Mouse (Mus musculus): ENCODE results near the gene Hoxb13. TPM values are rescaled to one million over a fixed set of nuclear protein-coding genes. Genes with fewer than 3 reads are reported as not detected.

Gene Hoxb13
- polyA plus RNA-seq, 1 experiment from 2014 or later = not detected

DNA sequence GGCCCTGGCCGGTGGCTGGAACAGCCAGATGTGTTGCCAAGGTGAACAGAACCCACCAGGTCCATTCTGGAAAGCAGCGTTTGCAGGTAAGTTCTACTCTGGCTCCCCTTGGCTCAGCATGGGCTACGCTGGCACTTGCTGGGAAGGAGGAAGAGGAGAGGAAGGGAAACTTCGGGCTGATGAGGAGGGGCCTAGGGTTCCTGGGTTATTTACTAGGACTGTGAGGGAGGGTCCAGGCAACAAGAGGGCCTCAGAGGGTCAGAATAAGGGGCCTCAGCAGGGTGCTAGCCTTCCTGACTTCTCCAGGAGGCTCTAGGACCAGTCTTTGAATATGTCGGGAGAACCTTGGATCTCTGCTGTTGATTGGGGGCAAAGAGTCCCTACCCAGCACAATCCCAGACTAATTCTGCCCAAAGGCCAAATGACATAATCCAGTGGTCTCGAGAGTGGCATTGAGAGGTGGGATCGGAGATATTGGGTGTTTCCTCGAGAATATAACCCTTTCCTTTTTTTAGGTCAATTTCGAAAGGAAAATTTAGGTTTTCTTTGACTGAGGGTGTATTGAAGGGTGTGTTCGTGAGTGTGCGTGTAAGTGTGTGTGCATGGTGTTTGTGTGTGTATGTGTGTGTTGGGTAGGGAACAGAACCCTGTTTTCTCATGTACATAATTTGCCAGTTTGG, 985 bp downstream of the Hoxb13 start:
- H3K4me1 ChIP-seq = peaks cover 9% of the 10 kb centered on the region
- WGBS = 9% methylated on average over 11 of the region's 11 CpGs
- H3K27me3 ChIP-seq (replicated peaks) = peaks cover 100% of the 10 kb centered on the region
- H3K9ac ChIP-seq = no peak overlapping the region
- ATAC-seq (ENCODE audit: insufficient read depth, low FRiP score, low read depth) = no peak
- H3K9me3 ChIP-seq = no peaks in the 10 kb centered on the region
- H3K4me3 ChIP-seq (replicated peaks) = no peak overlapping the region
- no peak overlapping the region for H3K4me2 ChIP-seq
- no peak overlapping the region for H3K27ac ChIP-seq
- H3K36me3 ChIP-seq = no peaks in the 10 kb centered on the region

GRCm38 (mm10) chr11:96195769-96196280, 1.7 kb downstream of the Hoxb13 start:
- H3K27me3 ChIP-seq (replicated peaks) = peaks cover 100% of the 10 kb centered on the region
- H3K4me2 ChIP-seq = no peak overlapping the region
- H3K27ac ChIP-seq = no peak overlapping the region
- H3K4me1 ChIP-seq = peaks cover 9% of the 10 kb centered on the region
- WGBS = under 1% methylated on average over 20 of the region's 20 CpGs
- H3K9me3 ChIP-seq = no peaks in the 10 kb centered on the region
- H3K9ac ChIP-seq = no peak overlapping the region
- H3K36me3 ChIP-seq = no peaks in the 10 kb centered on the region
- no peak for ATAC-seq (ENCODE audit: insufficient read depth, low FRiP score, low read depth)
- H3K4me3 ChIP-seq (replicated peaks) = no peak overlapping the region

DNA sequence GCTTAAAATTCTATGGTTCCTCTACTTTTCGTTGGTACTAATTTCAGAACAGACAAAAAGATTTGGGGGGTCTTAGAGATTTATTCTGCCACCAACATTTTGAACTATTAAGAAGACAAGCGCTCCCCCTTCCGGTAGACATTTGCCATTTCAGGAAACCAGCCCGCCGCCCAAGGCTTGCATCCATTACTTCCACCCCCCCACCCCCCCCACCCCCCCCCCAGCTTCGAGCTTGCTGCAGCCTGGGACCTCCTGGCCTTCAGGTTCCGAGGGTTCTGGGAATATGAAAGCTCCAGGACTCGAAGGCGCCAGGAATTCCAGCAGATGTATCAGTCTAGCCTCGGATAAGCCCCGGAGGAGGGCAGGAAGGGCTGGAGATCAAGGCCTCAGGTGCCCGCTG, 4.5 kb downstream of the Hoxb13 start:
- H3K4me1 ChIP-seq = peaks cover 6% of the 10 kb centered on the region
- H3K9me3 ChIP-seq = no peaks in the 10 kb centered on the region; the same call in 1 of the 2 replicates
- no peak overlapping the region for H3K27ac ChIP-seq
- no peak overlapping the region for H3K4me2 ChIP-seq
- H3K4me3 ChIP-seq (replicated peaks) = no peak overlapping the region
- peaks cover 94% of the 10 kb centered on the region for H3K27me3 ChIP-seq (replicated peaks)
- no peak overlapping the region for H3K9ac ChIP-seq
- no peak for ATAC-seq (ENCODE audit: insufficient read depth, low FRiP score, low read depth)
- 3% methylated on average over 12 of the region's 12 CpGs for WGBS
- no peaks in the 10 kb centered on the region for H3K36me3 ChIP-seq

- no peak for ATAC-seq (ENCODE audit: insufficient read depth, low FRiP score, low read depth)
- no peak overlapping the region for H3K27ac ChIP-seq
- H3K9ac ChIP-seq = no peak overlapping the region
- H3K36me3 ChIP-seq = no peaks in the 10 kb centered on the region
- no peaks in the 10 kb centered on the region for H3K4me1 ChIP-seq
- peaks cover 94% of the 10 kb centered on the region for H3K27me3 ChIP-seq (replicated peaks)
- H3K4me3 ChIP-seq (replicated peaks) = no peak overlapping the region
- H3K4me2 ChIP-seq = no peak overlapping the region
- no peaks in the 10 kb centered on the region; the same call in 1 of the 2 replicates for H3K9me3 ChIP-seq
- WGBS = 4% methylated on average over 22 of the region's 22 CpGs
Measured at GRCm38 (mm10) chr11:96199181-96200086, 5.3 kb downstream of the Hoxb13 start.

DNA sequence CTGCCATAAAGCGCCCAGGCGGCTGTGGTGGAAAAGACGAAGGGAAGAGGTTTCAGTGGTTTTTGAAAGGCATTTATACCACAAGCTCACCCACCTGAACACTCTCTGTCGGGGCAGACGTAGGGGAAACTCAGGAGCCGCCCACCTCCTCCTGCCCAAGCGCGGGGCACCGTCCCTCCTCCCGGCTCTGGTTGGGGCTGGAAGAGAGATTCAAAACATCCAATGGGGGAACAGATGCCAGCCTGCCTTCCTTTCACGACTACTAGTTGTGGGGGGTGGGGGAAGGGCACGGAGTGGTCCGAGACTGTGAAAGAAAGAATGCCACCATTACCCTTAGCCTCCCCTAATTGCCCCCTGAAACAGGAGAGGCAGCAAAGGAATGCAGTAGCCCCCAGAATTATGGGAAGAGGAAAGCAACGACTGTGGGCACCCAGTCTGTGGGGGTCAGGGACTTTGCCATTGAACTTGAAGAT, 6.1 kb downstream of the Hoxb13 start:
- under 1% methylated on average over 14 of the region's 14 CpGs for WGBS
- ATAC-seq (ENCODE audit: insufficient read depth, low FRiP score, low read depth) = no peak
- H3K4me2 ChIP-seq = no peak overlapping the region

DNA sequence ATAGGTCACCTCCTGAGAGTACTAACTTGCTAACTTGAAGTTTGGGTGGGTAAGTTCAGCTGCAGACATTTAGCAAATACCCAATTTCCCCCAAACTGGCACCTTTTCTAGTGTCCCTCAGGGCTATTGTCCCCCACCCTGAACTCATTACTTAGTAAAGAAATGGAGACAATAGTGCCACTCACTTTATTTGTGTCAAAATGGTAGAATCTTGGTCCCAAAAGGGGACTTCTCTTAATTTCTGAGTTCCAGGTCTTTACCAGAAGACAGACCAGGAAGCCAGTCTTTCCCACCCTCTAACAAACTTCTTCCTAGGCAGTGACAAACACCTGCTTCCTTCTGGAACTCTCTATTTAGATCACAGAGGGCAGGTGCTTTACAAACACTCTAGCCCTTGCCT, 7.6 kb downstream of the Hoxb13 start:
- Histone ChIP-seq H3K4me3 (replicated peaks) (no peak overlapping the region), H3K4me2 (no peak overlapping the region), H3K9ac (no peak overlapping the region), H3K27ac (no peak overlapping the region), H3K27me3 (replicated peaks) (peaks cover 89% of the 10 kb centered on the region), H3K36me3 (no peaks in the 10 kb centered on the region), H3K4me1 (no peaks in the 10 kb centered on the region), H3K9me3 (no peaks in the 10 kb centered on the region; the same call in 1 of the 2 replicates)
- no peak for ATAC-seq (ENCODE audit: insufficient read depth, low FRiP score, low read depth)

More for the DNA sequence above, 6.1 kb downstream of the Hoxb13 start:
- Histone ChIP-seq H3K9ac (no peak overlapping the region), H3K4me1 (no peaks in the 10 kb centered on the region), H3K9me3 (no peaks in the 10 kb centered on the region; the same call in 1 of the 2 replicates), H3K4me3 (replicated peaks) (no peak overlapping the region), H3K27me3 (replicated peaks) (peaks cover 90% of the 10 kb centered on the region), H3K27ac (no peak overlapping the region), H3K36me3 (no peaks in the 10 kb centered on the region)

DNA sequence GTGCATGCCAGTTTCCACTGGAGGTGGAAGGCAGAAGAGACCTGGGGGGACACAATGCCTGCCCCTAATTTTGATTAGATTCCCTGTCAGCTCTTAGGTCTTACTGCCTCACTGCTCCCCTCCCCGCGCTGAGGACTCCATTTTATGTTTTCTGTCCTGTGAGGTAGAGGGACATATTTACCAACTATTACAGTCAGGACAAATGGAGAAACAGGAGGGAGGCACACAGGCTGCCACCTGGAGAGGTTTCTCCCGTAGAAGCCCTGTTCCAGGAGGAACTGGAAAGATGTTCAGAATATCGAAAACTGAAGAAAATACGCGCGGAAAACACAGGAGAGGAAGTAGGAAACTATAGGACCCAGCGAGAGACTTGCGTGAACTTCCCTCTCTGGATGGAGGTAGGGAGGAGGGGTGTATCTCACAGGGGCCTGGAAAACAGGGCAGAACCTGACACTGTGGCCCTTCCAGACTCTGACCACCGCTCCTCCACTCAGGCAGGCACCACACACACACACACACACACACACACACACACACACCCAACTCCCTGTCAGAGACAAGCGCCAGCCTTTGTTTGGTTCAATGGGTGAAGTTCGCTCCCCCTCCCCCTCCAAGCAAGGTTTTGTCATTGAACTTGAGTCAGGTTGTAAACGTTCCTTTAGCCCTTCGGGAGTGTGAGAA, 8.4 kb downstream of the Hoxb13 start:
- Histone ChIP-seq H3K9me3 (no peaks in the 10 kb centered on the region; the same call in 1 of the 2 replicates), H3K27ac (no peak overlapping the region), H3K4me1 (no peaks in the 10 kb centered on the region), H3K9ac (no peak overlapping the region), H3K4me2 (no peak overlapping the region), H3K36me3 (no peaks in the 10 kb centered on the region), H3K4me3 (replicated peaks) (no peak overlapping the region), H3K27me3 (replicated peaks) (peaks cover 89% of the 10 kb centered on the region)
- ATAC-seq (ENCODE audit: insufficient read depth, low FRiP score, low read depth) = no peak
- 1% methylated on average over 14 of the region's 14 CpGs for WGBS

DNA sequence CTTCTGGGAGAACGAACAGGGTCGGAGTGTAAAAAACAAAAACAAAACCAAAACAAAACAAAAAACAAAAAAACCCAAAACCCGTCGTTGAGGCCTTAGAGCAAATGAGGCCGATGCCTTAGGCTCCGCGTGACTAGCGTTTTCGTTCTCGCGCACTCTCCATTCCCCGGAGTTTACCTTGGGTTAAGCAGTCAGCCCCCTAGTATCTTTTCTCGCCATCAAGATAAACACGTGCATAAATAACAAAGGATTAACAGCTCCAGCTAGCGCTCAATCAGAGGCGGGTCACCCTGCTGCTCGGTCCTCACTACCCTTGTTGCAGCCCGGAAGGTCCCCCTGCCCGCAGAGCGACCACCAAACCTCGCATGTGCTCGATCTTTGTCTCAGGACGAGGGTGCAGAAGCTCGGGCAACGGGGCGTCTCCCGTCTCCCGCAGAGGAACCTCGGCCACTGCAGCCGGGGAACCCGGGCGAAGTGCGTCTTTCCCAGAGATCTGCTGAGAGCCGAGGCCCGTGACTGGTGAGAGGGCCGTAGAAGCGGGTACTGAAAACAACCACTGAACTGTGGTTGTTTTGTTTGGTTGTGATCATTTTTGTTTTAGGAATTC, 9.2 kb downstream of the Hoxb13 start:
- Histone ChIP-seq H3K9ac (no peak overlapping the region), H3K36me3 (no peaks in the 10 kb centered on the region), H3K4me3 (replicated peaks) (no peak overlapping the region), H3K4me2 (no peak overlapping the region), H3K27ac (no peak overlapping the region), H3K4me1 (no peaks in the 10 kb centered on the region), H3K27me3 (replicated peaks) (peaks cover 89% of the 10 kb centered on the region), H3K9me3 (no peaks in the 10 kb centered on the region; the same call in 1 of the 2 replicates)
- ATAC-seq (ENCODE audit: insufficient read depth, low FRiP score, low read depth) = no peak
- 2% methylated on average over 37 of the region's 37 CpGs for WGBS

DNA sequence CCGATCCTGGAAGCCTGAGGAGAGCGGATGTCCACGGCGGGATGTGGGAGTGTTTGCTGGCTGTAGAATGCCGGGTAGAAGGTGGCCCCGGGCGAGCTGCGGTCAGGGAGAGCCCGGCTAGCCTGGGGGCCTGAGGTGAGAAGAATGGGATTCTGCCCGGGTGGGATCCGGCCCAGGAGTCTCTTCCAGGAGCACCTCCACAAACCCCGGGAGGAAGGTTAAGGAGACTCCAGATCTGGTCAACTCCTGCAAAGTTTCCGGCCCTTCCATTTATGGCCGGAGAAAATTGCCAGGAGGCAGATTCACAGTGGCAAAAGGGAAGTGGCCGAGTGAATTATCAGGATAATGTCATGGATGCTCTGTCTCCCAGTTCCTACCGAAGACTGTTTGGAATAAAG, 9.7 kb downstream of the Hoxb13 start:
- no peak overlapping the region for H3K4me2 ChIP-seq
- WGBS = under 1% methylated on average over 16 of the region's 16 CpGs
- no peak for ATAC-seq (ENCODE audit: insufficient read depth, low FRiP score, low read depth)

GRCm38 (mm10) chr11:96204351-96204750, 10.2 kb downstream of the Hoxb13 start:
- Histone ChIP-seq H3K4me1 (no peaks in the 10 kb centered on the region), H3K36me3 (no peaks in the 10 kb centered on the region), H3K27me3 (replicated peaks) (peaks cover 89% of the 10 kb centered on the region), H3K4me2 (no peak overlapping the region), H3K9ac (no peak overlapping the region), H3K4me3 (replicated peaks) (no peak overlapping the region), H3K9me3 (no peaks in the 10 kb centered on the region; the same call in 1 of the 2 replicates), H3K27ac (no peak overlapping the region)
- WGBS = 3% methylated on average over 11 of the region's 11 CpGs
- ATAC-seq (ENCODE audit: insufficient read depth, low FRiP score, low read depth) = no peak

More for the DNA sequence above, 9.7 kb downstream of the Hoxb13 start:
- no peak overlapping the region for H3K9ac ChIP-seq
- H3K9me3 ChIP-seq = no peaks in the 10 kb centered on the region; the same call in 1 of the 2 replicates
- H3K36me3 ChIP-seq = no peaks in the 10 kb centered on the region
- H3K27me3 ChIP-seq (replicated peaks) = peaks cover 89% of the 10 kb centered on the region
- H3K4me1 ChIP-seq = no peaks in the 10 kb centered on the region
- H3K4me3 ChIP-seq (replicated peaks) = no peak overlapping the region
- no peak overlapping the region for H3K27ac ChIP-seq

- no peak overlapping the region for H3K27ac ChIP-seq
- whole genome bisulfite sequencing = 5% methylated on average over 15 of the region's 15 CpGs
- no peaks in the 10 kb centered on the region for H3K36me3 ChIP-seq
- no peaks in the 10 kb centered on the region; the same call in 1 of the 2 replicates for H3K9me3 ChIP-seq
- H3K4me2 ChIP-seq = no peak overlapping the region
- H3K9ac ChIP-seq = no peak overlapping the region
- H3K4me3 ChIP-seq (replicated peaks) = no peak overlapping the region
- no peak for ATAC-seq (ENCODE audit: insufficient read depth, low FRiP score, low read depth)
- H3K4me1 ChIP-seq = no peaks in the 10 kb centered on the region
- H3K27me3 ChIP-seq (replicated peaks) = peaks cover 81% of the 10 kb centered on the region
Measured at GRCm38 (mm10) chr11:96205426-96206131, 11.5 kb downstream of the Hoxb13 start.

All from stomach, embryonic 15.5 days (tissue).